Mouse (Mus musculus) liver, embryonic 15.5 days (tissue): ENCODE measurements around the gene Rpl22. TPM values are rescaled to one million over a fixed set of nuclear protein-coding genes. Genes with fewer than 3 reads are reported as not detected.

Experiments
- ATAC-seq: fragments of 200-750 bp; cut with Nextera tagmentation; 2 replicates; pipeline ENCODE4 v1.8.0; 2017; ENCODE audit warnings: moderate number of reproducible peaks, mild to moderate bottlenecking, moderate library complexity; ENCODE audit not compliant: insufficient read depth
- H3K27ac ChIP-seq: fragments of 300-500 bp; sonication (generic); replicated peaks from 2 replicates; pipeline ENCODE4 v1.5.1; 2015; ENCODE audit warnings: mild to moderate bottlenecking, inconsistent platforms
- H3K27me3 ChIP-seq: fragments of 300-500 bp; sonication (generic); 2 replicates; pipeline ENCODE4 v1.6.1; 2015; ENCODE audit warnings: mild to moderate bottlenecking, inconsistent platforms
- H3K36me3 ChIP-seq: fragments of 300-500 bp; sonication (generic); replicated peaks from 2 replicates; pipeline ENCODE4 v1.6.1; 2015; ENCODE audit warnings: moderate library complexity, mild to moderate bottlenecking, inconsistent platforms
- H3K4me1 ChIP-seq: fragments of 300-500 bp; sonication (generic); replicated peaks from 2 replicates; pipeline ENCODE4 v1.6.1; 2015; ENCODE audit warnings: inconsistent platforms
- H3K4me2 ChIP-seq: fragments of 300-500 bp; sonication (generic); 2 replicates; pipeline ENCODE4 v1.6.1; 2015; ENCODE audit warnings: moderate library complexity, mild to moderate bottlenecking, inconsistent platforms
- H3K4me3 ChIP-seq: fragments of 300-500 bp; sonication (generic); replicated peaks from 2 replicates; pipeline ENCODE4 v1.5.1; 2015; ENCODE audit warnings: mild to moderate bottlenecking, inconsistent platforms
- H3K9ac ChIP-seq: fragments of 300-500 bp; sonication (generic); 2 replicates; pipeline ENCODE4 v1.6.1; 2015; ENCODE audit warnings: moderate library complexity, mild to moderate bottlenecking, inconsistent platforms
- H3K9me3 ChIP-seq: fragments of 300-500 bp; sonication (generic); replicated peaks from 2 replicates; pipeline ENCODE4 v1.6.1; 2016; ENCODE audit warnings: inconsistent platforms
- WGBS: fragments of 180-500 bp; shearing (Covaris S2); methylation state at CpG from one replicate; pipeline ENCODE4 v1.1.7; 2015; ENCODE audit warnings: mixed read lengths; ENCODE audit not compliant: insufficient replicate concordance; 5-methylcytosine and 5-hydroxymethylcytosine counted together
- polyA plus RNA-seq: library from polyadenylated mRNA; unstranded; fragments of >200 nt; fragmentation: Nextera tagmentation; extraction: Ambion mirVana; gene quantifications from 2 replicates; pipeline ENCODE4 v1.2.1, GENCODE M21; 2015

The Rpl22 gene
- polyA plus RNA-seq, 1 experiment from 2014 or later = 201 TPM

DNA sequence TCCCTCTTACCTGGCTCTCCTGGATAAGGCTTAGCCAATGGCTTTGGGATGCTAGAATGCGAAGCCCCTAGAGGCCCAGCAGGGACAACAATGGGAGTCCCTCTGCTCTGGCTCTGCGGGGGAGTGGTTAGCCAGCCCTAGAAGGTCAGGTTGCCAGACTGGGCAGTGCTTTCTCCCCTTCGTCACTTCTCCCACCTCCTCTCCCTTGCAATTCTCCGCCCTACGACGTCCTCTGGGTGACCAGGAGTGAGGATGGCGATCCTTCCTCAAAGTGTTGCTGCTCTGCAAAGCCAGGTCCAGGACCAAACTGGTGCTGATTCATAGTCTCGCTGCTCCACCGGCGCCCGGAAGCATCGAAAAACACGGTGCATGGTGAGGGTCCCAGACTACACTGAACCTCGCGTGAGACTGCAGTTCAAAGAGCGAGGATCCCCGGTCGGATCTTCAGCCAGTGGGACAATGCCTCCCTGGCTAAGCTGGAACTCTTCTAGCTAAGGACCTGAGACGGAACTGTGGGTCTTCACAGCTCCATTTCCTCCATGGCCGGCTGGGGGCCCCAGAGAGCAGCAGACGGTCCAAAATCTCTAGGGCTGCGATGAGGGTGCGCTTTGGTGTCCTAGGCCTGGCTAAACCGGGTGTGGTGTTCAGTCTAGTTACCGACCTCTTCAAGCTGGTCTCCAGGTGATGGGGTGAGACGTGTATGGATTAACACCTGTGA, 6.9 kb upstream of the Rpl22 start, which contains the start of gene Rnf207:
Gene Rnf207 (minus strand): TSS at position 477 of the 718 bp plus-strand sequence.
- no peak within 1 kb of the TSS for H3K9ac ChIP-seq
- H3K27me3 ChIP-seq = peaks cover 63% of the 10 kb centered on the region
- no peaks in the 10 kb centered on the region for H3K36me3 ChIP-seq
- 6% methylated on average over 26 of the region's 26 CpGs for WGBS
- no peak within 1 kb of the TSS for H3K27ac ChIP-seq
- H3K4me3 ChIP-seq = 0 out of 2 replicates have a peak within 1 kb of the TSS, but pooled peaks have one; percentile 10
- H3K9me3 ChIP-seq = no peaks in the 10 kb centered on the region
- H3K4me1 ChIP-seq = 0 out of 2 replicates have a peak, but pooled peaks cover 6% of the 10 kb centered on the region
- no peak for ATAC-seq
- peak within 1 kb of the TSS; percentile 49 for H3K4me2 ChIP-seq

DNA sequence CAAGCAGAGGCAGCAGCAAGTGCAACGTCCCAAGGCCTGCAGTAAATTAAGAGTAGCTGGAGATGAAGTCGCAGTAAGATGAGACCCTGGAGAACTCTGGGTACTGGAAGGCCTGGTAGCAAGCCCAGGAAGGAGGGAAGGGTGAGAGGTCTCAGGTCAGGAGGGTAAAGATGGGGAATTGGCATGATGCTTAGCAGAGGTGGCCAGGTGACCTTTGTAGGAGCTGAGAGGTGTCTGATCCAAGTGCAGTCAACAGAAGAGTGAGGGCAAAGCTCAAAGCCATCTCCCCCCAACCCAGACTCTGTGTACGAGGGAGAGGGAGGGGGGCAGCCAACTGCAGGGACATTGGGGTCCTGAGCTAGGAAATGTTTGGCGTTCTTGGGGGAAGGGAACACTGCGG, 4.1 kb upstream of the Rpl22 start:
- no peak overlapping the region for H3K4me2 ChIP-seq
- WGBS = 53% methylated on average over 5 of the region's 5 CpGs
- H3K36me3 ChIP-seq = no peaks in the 10 kb centered on the region
- no peak overlapping the region for H3K27ac ChIP-seq
- H3K9ac ChIP-seq = no peak overlapping the region
- no peak overlapping the region for H3K4me3 ChIP-seq
- no peak for ATAC-seq
- no peaks in the 10 kb centered on the region for H3K9me3 ChIP-seq
- peaks cover 35% of the 10 kb centered on the region for H3K27me3 ChIP-seq
- peaks cover 22% of the 10 kb centered on the region for H3K4me1 ChIP-seq

DNA sequence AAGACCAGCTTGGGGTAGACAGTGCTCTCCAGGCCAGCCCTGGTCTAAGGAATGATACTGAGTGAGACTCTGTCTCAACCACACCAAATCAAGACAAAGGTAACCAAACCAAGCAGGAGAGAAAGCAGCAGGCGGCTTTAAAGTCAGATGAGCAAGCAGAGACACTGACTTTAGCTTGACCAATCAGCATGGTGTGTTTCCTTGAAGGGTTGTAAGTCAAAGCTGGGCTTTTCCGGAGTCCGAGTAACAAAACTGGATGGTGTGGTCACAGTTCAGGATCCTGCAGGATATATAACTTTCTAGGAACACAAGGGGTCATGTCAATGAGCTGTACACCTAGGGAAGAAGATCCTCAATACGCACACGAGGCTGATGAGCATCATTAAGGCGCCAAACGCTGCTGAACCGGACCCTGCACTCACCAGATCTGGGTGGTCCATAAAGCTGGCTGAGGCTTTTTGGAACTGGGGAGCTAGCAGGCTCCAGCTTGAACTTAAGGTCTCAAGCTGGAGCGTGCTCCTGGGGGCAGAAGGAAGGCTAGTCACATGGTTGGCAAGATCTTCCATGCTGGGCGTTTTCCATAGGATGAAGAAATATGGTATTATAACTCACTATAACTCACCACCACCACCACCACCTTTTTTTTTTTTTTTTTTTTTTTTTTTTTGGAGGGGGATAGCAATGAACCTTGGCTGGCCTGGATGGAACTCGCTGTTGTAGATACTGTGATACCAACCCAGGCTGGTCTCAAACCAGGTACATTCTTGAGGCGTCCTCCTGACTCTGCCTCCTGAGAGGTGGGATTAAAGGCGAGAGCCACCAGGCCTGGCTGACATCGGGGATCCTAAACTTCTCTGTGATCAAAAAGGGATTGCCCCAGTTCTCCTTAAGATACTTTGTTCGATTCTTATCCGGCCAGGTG, 640 bp upstream of the Rpl22 start:
- 44% methylated on average over 16 of the region's 16 CpGs for WGBS
- peak overlapping the region; percentile 93; the same call in 1 of the 2 replicates for H3K9ac ChIP-seq
- peak; percentile 34 for ATAC-seq

DNA sequence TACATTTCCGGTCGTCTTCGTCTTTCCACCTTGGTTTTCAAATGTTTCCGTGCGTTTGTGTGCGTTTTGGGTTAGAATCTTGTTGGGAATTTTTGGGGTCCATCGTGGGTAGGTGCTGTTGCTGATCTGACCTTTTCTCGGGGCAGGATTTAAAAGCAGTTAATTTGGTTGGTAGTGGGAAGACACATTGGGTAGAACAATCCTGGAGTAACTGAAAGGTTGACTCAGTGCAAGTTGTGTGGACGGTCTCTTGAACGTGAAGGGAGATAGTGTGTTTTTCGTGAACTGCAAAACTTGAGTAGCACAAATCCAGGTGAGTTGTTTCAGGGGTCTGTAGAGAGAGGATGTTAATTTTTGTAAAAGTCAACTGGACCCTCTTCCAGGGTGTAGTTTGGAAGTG, 1.0 kb downstream of the Rpl22 start:
- Histone ChIP-seq H3K9me3 (no peaks in the 10 kb centered on the region), H3K4me3 (peak overlapping the region; percentile 98), H3K36me3 (peaks cover 40% of the 10 kb centered on the region), H3K4me2 (peak overlapping the region; percentile 87), H3K27ac (peak overlapping the region; percentile 77), H3K27me3 (no peaks in the 10 kb centered on the region), H3K4me1 (peaks cover 48% of the 10 kb centered on the region), H3K9ac (peak overlapping the region; percentile 93)
- no peak for ATAC-seq
- under 1% methylated on average over 11 of the region's 11 CpGs for WGBS

More for the DNA sequence above, 640 bp upstream of the Rpl22 start:
- H3K27ac ChIP-seq = peak overlapping the region; percentile 77; the same call in 1 of the 2 replicates
- H3K36me3 ChIP-seq = peaks cover 24% of the 10 kb centered on the region
- peak overlapping the region; percentile 87 for H3K4me2 ChIP-seq
- peak overlapping the region; percentile 98 for H3K4me3 ChIP-seq
- peaks cover 4% of the 10 kb centered on the region; the same call in 1 of the 2 replicates for H3K27me3 ChIP-seq
- H3K9me3 ChIP-seq = no peaks in the 10 kb centered on the region
- H3K4me1 ChIP-seq = peaks cover 41% of the 10 kb centered on the region

DNA sequence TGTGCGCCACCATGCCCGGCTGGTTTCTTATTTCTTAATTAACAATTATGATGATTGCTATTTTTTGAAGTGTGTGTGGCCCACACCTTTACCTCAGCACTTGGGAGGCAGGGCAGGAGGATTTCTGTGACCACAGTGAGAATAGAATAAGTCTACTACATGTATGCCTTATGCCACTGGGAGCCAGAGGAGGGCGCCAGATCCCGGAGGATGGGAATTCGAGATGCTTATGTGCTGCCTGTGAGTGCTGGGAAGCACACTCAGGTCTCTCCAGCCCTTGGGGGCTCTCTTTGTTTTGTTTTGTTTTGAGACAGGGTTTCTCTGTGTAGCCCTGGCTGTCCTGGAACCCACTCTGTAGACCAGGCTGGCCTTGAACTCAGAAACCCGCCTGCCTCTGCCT, 3.1 kb downstream of the Rpl22 start:
- 69% methylated on average over 6 of the region's 6 CpGs for WGBS
- H3K9ac ChIP-seq = no peak overlapping the region

DNA sequence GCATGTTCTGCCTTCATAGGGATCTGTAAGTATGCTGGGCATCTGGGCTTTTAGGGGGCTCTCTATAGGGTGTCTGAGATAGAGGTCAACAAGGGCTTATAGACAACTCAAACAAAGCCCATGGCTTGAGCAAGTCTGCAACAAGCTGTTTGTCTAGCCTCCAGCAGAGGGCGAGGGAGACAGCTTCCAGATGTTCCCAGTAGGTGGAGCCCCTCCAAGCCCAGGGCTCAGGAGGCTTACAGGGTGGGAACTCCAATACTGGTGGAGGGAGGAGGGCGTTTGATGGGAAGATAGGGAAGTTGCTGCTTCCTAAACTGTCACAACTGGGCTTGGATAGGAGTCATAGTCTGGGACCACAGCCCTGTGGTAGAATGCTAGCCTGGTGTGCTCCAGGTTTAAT, 7.4 kb downstream of the Rpl22 start:
- no peak overlapping the region for H3K4me3 ChIP-seq
- peaks cover 17% of the 10 kb centered on the region for H3K4me1 ChIP-seq
- peaks cover 79% of the 10 kb centered on the region for H3K36me3 ChIP-seq
- H3K4me2 ChIP-seq = no peak overlapping the region
- no peak overlapping the region for H3K27ac ChIP-seq
- H3K27me3 ChIP-seq = peaks cover 22% of the 10 kb centered on the region
- WGBS = 17% methylated on average over 2 of the region's 2 CpGs
- peak; percentile 48 for ATAC-seq
- H3K9ac ChIP-seq = no peak overlapping the region
- no peaks in the 10 kb centered on the region for H3K9me3 ChIP-seq

More for the DNA sequence above, 3.1 kb downstream of the Rpl22 start:
- ATAC-seq = no peak
- H3K4me2 ChIP-seq = no peak overlapping the region
- no peaks in the 10 kb centered on the region for H3K9me3 ChIP-seq
- no peak overlapping the region for H3K27ac ChIP-seq
- H3K27me3 ChIP-seq = no peaks in the 10 kb centered on the region
- peaks cover 48% of the 10 kb centered on the region for H3K4me1 ChIP-seq
- H3K4me3 ChIP-seq = no peak overlapping the region
- peaks cover 62% of the 10 kb centered on the region for H3K36me3 ChIP-seq

DNA sequence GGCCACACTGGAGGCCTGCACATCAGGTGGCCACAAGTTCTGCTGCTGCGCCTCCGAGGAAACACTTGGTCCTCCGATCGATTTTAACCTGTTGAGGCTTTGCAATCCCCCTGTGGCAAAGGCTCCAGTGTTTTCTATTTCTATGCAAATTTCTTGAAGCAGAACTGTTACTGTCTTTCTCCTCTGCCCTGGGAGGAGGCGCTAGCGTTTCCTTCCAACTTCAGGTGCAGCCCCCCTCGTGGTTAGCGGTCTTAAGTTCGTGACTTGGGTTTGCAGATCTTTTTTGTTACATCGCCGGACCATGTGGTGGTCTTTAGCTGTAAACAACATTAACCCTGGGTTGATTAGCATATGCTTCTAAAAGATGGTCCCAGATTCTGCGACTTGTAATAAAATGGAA, 8.0 kb downstream of the Rpl22 start:
- Histone ChIP-seq H3K4me3 (no peak overlapping the region), H3K9me3 (no peaks in the 10 kb centered on the region), H3K36me3 (peaks cover 74% of the 10 kb centered on the region), H3K4me1 (peaks cover 15% of the 10 kb centered on the region), H3K9ac (no peak overlapping the region), H3K27me3 (peaks cover 28% of the 10 kb centered on the region), H3K27ac (no peak overlapping the region), H3K4me2 (no peak overlapping the region)
- WGBS = 82% methylated on average over 12 of the region's 12 CpGs
- ATAC-seq = no peak

DNA sequence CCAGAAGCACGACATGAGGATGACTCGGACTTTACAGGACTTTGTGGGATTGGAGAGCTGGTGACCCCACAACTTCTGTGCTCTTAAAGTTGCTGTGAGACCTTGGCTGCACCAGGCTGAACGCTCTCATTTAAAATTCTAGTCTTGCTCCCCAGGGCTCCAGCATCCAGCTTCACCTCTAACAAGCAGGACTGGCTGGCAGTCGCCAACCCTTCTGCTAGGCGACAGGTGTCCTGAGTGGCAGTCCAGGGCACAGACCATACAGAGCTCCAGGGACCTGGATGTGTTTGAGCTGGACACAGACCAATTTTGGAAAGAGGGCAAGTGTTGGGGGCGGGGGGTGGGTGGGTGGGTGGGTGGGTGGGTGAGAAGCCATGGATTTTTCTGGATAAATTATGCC, 12.2 kb downstream of the Rpl22 start:
- H3K4me1 ChIP-seq = peaks cover 12% of the 10 kb centered on the region
- peaks cover 32% of the 10 kb centered on the region for H3K36me3 ChIP-seq
- ATAC-seq = no peak
- H3K27ac ChIP-seq = no peak overlapping the region
- no peak overlapping the region for H3K4me3 ChIP-seq
- peaks cover 68% of the 10 kb centered on the region for H3K27me3 ChIP-seq
- no peak overlapping the region for H3K4me2 ChIP-seq
- H3K9me3 ChIP-seq = no peaks in the 10 kb centered on the region
- H3K9ac ChIP-seq = no peak overlapping the region
- WGBS = 38% methylated on average over 6 of the region's 6 CpGs

DNA sequence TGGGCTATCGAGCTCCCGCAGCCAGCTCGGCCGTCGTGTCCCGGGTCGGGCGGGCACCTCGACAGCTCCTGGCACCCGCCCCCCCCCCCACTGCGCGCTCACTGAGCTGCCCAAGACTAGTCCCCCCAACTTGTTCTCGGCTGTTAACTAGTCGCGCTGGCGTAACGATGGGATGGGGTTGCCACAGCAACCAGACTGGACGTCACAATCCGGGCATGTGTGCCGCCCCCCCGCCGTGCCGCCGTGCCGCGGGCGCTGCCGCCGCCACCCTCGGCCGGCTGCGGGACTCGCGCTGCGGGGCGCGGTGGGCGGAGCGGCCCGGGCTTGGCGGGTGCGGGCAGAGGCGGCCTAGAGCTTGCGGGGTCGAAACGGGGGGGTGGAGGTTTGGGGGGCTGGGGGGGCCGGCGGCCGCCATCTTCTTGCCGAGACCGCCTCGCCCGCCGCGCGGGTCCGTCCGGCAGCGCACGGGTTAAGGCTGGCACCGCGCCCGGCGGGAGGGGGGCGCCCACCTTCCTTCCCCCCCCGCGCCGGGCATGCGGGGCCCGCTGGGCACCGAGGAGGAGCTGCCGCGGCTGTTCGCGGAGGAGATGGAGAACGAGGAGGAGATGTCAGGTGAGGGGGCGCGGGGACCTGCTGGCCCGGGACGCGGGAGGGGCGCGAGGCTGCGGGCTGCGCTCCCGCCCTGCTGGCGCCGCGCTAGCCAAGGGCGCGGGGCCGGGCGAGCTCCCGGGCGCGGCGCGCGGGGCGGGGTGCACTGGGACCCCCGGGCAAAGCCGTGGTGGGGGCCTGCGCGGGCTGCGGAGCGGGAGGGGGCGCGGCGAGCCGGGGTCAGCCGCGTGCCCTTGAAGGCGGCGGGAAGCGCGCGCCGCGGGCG, 13.1 kb downstream of the Rpl22 start, which contains the start of gene Chd5:
Gene Chd5 (plus strand): TSS at position 233 of the 874 bp plus-strand sequence.
- Histone ChIP-seq H3K27me3 (peaks cover 75% of the 10 kb centered on the region), H3K9me3 (no peaks in the 10 kb centered on the region), H3K4me1 (peaks cover 12% of the 10 kb centered on the region), H3K9ac (no peak within 1 kb of the TSS), H3K4me2 (peak within 1 kb of the TSS; percentile 52), H3K27ac (no peak within 1 kb of the TSS), H3K36me3 (peaks cover 23% of the 10 kb centered on the region), H3K4me3 (peak within 1 kb of the TSS; percentile 32)
- 2% methylated on average over 114 of the region's 120 CpGs for WGBS
- no peak for ATAC-seq

DNA sequence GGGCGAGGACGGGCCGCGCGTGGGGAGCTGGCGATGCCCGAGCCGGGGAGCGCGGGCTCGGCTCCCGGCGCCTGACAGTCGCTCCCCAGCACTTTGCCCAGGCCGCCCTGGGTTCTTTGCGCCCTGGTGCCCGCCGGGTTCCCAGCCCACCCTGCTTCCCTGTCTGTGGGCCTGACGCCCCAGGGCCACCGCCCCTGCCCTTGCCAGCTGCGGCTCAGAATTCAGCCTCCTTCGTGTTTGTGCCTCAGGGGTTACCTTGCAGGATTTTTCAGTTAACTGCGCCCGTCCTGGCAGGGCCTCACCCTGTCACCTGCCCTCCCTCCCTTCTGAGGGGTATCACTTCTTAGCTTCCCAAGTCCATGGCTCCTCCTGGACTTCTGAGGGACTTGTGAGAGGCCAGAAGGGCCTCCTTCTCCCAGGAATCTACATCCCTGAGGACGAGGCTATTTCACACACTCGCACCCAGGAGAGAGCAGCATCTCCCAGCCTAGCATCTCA, 13.8 kb downstream of the Rpl22 start:
- 6% methylated on average over 25 of the region's 26 CpGs for WGBS
- Histone ChIP-seq H3K9me3 (no peaks in the 10 kb centered on the region), H3K27ac (no peak overlapping the region), H3K27me3 (peaks cover 78% of the 10 kb centered on the region), H3K36me3 (peaks cover 16% of the 10 kb centered on the region), H3K4me2 (peak overlapping the region; percentile 52), H3K4me3 (peak overlapping the region; percentile 32), H3K9ac (no peak overlapping the region), H3K4me1 (peaks cover 13% of the 10 kb centered on the region)
- ATAC-seq = no peak
